Mouse (Mus musculus): Measurements from ENCODE around the gene Car12.

Gene Car12

GRCm38 (mm10) chr9:66708816-66709555, 4.5 kb upstream of the Car12 start:
- CTCF ChIA-PET = no interaction called here

- CTCF ChIA-PET = no interaction called here
Observed at GRCm38 (mm10) chr9:66710626-66711025, 2.9 kb upstream of the Car12 start.

GRCm38 (mm10) chr9:66714022-66714515, 583 bp downstream of the Car12 start:
- CTCF ChIA-PET = interaction anchor here (0.6 kb wide), 1 partner anchor 123 kb away, joined by 3 read pairs; no protein-coding TSS in a partner anchor

GRCm38 (mm10) chr9:66715361-66715760, 1.9 kb downstream of the Car12 start:
- CTCF ChIA-PET = interaction anchor here (0.6 kb wide), 1 partner anchor 402 kb away, joined by 4 read pairs; no protein-coding TSS in a partner anchor

- CTCF ChIA-PET = no interaction called here
Observed at GRCm38 (mm10) chr9:66716533-66716932, 3.0 kb downstream of the Car12 start.

- CTCF ChIA-PET = interaction anchor here (0.6 kb wide), 1 partner anchor 52 kb away, joined by 9 read pairs; no protein-coding TSS in a partner anchor
Observed at GRCm38 (mm10) chr9:66720686-66721450, 7.4 kb downstream of the Car12 start.

DNA sequence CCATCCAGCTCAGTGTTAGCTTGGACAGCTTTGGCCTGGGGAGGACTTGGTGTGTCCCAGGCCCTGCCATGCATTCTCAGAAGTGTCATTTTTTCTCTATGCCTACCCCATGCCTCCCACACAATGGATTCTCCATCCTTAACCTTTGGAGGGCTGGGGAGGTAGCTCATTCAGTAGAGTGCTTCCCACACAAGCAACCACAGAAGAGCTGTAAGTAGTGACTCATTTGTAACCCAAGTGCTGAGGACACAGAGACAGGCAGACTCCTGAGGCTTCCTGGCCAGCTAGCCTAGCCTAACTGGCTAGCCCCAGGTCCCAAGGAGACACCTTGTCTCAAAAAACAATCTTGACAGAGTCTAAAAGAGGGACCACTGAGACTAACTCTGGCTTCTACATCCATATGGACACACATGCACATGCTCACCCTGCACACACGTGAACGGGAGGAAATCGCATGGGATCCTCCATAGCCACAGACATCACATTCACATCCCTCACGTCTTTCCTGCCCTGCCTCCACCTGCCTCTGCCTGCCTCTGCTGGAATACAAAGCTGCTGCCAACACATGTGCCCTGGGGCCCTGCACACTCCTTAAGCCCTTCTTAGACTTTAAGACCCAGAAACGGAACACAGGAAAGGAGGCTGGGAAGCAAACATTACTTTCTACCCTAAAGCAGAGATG, 8.8 kb downstream of the Car12 start:
- CTCF ChIA-PET = no interaction called here

GRCm38 (mm10) chr9:66722869-66723272, 9.4 kb downstream of the Car12 start:
- CTCF ChIA-PET = no interaction called here

DNA sequence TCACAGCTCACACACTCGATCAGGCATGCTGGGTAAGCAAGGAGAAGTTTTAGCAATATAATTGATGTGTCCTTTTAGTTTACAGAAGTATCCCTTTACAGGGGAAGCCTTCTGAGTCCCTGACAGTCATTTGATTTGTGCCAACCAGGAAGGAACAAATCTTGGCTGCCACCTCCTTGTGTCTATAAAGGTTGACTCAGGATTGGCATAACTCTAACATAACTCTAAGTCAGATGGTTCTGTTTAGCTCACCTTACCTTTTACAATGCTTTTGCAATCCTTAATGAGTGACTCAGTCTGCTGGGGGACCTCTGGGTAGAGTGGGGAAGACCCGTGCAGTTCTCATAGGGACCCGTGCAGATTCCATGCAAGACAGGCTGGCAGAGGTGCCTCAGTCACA, 12.1 kb downstream of the Car12 start:
- CTCF ChIA-PET = no interaction called here

GRCm38 (mm10) chr9:66727333-66727732, 13.8 kb downstream of the Car12 start:
- CTCF ChIA-PET = interaction anchor here (0.6 to 1.1 kb wide), 2 partner anchors 20 to 193 kb away, joined by 3 read pairs; no protein-coding TSS in a partner anchor

DNA sequence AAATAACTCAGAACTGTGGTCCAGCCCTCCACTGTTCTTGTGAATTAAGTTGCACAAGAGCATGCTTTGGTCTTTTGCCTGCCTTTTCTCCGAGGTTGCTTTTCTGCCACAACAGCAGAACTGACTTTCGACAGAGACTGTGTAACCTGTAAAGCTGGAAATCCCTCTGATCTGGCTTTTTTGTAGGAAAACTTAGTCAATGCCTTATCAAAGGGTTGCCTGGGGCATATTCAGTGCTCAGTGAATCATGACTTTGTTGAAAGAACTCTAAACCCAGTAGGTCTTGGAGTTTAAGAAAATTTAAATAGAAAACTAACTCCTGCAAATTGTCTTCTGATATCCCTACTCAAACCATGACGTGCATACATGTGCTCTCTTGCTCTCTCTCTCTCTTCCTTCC, 17.1 kb downstream of the Car12 start:
- CTCF ChIA-PET = no interaction called here

DNA sequence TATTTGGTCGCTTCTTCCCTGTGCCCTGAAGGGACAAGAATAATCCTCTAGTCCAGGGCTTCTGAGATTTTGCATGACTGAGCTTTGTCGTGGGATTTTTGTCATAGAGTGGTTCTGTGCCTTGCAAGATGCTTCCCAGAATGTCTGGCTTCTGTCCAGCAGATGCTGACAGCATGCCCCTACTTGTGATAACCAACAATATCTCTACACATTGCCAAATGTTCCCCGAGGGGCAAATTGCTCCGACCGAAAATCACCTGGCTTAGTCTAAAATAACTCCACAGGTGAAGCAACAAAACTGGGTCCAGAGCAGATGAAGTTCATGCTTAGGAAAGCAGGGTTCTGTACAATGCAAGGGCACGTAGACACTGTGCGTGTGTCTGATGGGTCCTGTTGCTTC, 17.8 kb downstream of the Car12 start:
- CTCF ChIA-PET = no interaction called here

GRCm38 (mm10) chr9:66732791-66733691, 19.6 kb downstream of the Car12 start:
- CTCF ChIA-PET = no interaction called here

DNA sequence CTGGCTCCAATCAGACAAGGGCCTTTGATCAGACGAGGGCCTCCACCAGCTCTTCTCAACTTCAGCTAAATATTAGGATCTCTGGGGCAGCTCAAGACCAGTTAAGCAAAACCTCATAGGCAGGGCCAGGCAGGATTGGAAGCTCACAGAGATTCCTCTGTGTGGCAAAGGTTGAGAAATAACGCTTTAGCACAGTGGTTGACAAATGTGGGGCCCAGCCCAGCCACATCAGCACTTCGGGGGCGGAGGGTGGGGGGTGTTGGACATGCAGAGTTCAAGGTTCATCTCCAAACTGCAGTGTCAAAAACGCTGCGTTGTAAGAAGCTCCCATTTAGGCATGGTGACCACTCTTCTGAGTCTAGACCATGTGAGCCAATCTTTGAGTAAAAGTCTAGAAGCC, 21.1 kb downstream of the Car12 start:
- CTCF ChIA-PET = no interaction called here

DNA sequence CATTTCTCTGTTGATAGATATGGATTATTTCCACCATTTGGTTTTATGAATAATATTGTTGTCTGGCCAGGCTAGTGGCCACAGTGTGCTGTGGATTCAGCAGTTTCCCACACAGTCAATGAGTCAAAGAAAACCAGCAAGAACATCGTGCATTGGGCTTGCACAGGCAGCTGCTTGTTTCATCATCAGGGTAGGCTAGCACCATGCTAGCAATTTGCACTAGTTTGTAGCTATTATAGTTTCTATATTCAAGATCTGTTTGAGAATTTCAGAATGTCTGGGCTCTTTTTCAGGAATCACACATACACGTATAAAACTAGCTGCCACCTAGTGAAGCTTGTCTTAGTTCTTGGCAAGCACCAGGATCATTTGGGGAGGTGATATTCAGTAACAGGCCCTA, 21.6 kb downstream of the Car12 start:
- CTCF ChIA-PET = interaction anchor here (0.6 kb wide), 1 partner anchor 203 kb away, joined by 3 read pairs; no protein-coding TSS in a partner anchor

- CTCF ChIA-PET = no interaction called here
Observed at GRCm38 (mm10) chr9:66736016-66736415, 22.5 kb downstream of the Car12 start.

GRCm38 (mm10) chr9:66736551-66736950, 23.1 kb downstream of the Car12 start:
- CTCF ChIA-PET = no interaction called here

DNA sequence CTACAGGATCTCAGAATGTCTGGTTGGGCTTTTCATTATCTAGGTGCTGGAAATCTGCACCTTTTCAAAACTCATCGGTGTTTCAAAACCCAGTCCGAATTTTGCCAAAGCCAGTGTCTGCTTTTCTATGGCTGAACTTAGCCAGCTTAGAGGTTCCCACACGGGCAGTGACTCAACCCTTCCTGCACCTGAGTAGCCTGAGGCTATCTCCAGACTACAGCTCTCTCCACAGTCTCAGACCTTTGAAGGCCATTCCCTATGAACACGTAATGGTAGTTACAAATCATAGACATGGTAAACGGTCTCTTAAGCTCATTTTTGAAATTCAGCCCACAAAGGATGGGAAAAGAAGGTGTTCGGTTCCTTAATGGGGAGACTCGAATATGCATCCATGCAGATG, 26.0 kb downstream of the Car12 start:
- CTCF ChIA-PET = interaction anchor here (0.7 kb wide), 1 partner anchor 71 kb away, joined by 10 read pairs; no protein-coding TSS in a partner anchor

DNA sequence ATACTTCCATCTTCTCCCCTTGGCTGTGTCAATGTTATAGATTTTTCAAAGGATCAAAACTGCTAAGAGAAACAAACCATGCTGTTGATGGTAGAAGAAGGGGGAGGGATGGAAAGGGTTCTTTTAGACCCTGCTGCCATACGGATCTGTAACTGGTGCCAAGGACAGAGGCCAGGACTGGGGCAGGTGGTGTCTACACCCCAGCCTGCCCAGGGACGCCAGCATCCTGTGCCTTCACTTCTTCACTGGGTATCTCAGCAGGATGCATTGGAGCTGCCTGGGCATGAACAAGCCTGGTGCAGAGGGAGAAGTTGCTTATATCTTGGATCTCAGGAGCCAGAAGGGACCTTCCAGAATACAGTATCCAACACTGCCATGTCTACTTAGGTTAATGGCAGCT, 31.0 kb downstream of the Car12 start:
- CTCF ChIA-PET = no interaction called here

DNA sequence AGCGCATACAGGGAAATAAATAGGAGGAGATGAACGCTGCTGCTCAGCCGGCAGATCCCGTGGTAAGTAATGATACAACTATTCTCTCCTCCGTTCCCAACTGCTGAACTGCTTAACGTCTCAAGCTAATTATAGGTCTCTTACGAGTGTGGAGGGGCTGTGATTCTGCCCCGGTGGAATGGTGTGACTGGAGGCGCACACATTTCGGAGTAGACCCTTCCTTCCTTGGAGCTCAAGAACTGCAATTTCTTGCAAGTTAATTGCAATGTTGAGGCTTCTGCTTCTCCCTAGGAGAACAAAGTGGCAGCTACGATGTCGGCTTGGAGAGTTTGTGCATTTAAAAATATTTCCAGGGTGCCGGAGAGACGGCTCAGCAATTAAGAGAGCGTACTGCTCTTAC, 34.9 kb downstream of the Car12 start:
- CTCF ChIA-PET = no interaction called here

- CTCF ChIA-PET = interaction anchor here (0.7 kb wide), 2 partner anchors 33 to 793 kb away, joined by 6 to 7 read pairs; no protein-coding TSS in a partner anchor
Observed at GRCm38 (mm10) chr9:66752849-66753248, 39.4 kb downstream of the Car12 start.
